Mouse (Mus musculus): Measurements from ENCODE around the gene Akirin1.

The Akirin1 gene

DNA sequence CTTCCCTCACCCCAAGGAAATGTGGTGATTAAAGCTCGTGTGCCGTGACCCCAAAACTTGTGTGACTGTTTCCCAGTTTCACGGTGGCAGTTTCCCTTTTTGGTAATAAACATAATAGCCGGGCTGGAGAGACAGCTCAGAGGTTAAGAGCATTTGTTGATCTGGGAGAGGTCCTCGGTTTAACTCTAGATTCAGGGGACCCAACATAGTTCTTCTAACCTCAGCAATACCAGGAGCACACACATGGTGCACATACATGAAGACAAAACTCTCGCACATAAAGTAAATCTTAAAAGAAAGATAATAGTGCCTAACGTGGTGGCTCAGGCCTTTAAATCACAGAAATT, 31.7 kb downstream of the Akirin1 start:
- no peak for DNase-seq (ENCODE audit: low read depth, low spot score)

DNA sequence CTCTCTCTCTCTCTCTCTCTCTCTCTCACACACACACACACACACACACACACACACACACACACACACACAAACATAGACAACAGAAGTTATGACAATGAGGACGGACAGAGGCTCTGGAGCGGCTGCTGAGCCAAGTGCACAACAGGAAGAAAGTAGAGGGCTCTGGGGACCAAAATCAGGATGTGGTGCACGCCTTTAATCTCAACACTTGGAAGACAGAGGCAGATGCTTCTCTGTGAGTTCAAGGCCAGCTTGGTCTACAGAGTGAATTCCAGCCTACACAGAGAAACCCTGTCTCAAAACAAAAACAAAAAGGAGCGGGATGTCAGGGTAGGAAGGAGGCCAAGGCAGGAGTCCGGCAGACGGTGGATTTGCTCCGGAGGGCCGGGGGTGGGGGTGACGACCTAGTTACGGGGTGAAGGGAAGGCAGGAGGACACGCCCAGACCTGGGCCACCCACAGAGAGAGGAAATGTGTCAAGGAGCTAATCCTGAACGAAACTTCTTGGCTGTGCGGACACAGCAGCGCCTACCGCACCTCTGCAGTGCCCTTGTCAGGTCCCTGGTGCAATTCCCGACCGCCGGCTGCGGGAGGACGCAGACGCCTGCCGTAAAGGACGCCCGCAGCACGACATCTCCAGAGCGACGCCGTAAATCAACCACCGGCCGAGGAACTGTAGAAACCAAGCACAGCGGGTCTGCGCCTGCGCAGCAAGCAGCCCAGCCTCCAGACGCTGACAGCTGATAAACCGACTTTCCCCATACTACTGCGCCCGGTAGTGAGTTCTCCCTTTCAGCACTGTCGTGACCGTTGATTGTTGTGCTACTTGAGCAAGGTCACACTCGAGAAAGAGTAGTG, 32.3 kb downstream of the Akirin1 start, which contains the start of gene Ndufs5:
TSS of gene Ndufs5 (minus strand) at position 629 of the 860 bp plus-strand sequence.
- peak; percentile 97 for DNase-seq (ENCODE audit: low read depth, low spot score)

DNA sequence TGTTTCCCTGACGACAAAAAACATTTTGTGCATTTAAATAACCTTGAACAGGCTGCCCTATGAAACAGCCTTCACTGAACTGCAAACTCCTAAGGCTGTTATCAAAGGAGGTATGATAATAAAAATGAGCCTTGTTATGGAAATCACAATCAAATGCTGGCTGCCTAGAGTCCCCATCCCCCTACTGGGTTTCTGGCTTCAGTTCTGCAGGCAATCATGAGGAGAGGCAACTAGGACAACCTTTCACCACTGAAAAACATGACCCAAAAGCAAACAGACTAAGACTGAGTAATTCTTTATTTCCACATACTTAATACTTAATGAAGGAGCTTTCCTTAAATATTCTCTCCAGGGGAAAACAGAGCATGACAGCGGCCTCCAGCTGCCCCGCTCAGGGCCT, 37.7 kb downstream of the Akirin1 start:
- no peak for DNase-seq (ENCODE audit: low read depth, low spot score)

DNA sequence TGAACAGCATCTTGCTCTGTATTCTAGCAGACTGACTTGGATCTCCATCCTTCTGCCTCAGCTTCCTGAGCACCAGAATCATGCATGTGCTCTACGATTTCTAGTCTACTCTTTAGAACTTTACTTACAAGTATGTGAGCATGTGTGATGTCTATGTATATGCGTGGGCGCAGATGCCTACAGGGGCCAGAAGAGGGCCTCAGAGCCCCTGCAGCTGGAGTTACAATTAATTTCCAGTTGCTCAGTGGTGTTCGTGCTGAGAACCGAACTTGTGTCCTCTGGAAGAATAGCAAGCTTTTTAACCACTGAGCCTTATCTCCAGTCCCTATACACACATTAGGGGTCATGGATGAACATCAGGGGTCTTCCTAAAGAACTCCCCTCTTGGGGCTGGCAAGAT, 42.8 kb downstream of the Akirin1 start:
- no peak for DNase-seq (ENCODE audit: low read depth, low spot score)

DNA sequence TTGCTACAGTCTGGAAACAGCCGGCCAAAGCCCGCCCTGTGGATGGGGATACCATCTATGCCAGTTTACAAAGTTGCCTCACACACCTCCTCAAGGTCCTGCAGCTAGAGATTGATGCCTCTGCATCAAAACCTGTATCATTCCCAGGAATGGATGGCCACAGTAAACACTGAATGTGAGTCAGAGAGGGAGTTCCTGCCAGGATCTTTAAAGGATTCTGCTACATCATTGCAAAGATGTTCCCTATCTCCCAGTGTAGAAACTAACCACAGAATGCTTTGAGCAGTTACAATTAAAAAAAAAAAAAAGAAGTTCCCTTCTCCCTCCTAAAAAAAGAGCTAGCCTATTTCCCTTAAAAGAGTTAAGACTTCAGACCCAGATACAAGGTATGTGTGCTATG, 44.8 kb downstream of the Akirin1 start:
- DNase-seq (ENCODE audit: low read depth, low spot score): peak; percentile 62

DNA sequence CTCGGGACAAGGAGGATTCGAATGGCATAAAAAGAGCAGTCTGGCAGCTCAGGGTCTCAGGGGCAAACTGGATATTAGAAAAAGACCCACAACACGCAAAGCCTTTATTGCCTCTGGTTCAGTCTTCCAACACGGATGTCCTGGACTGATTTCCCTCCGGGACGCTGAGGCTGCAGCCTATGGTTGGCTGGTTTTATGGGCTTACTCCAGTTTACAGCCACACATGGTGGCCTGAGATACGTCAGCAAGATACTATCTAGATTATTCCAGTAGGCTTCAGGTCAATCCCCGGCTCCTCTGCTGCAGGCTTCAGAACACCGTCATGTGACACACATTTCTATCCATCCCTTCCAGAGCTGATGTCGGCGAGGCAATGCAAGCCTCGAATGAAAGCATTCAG, 56.8 kb downstream of the Akirin1 start:
- no peak for DNase-seq (ENCODE audit: low read depth, low spot score)

DNA sequence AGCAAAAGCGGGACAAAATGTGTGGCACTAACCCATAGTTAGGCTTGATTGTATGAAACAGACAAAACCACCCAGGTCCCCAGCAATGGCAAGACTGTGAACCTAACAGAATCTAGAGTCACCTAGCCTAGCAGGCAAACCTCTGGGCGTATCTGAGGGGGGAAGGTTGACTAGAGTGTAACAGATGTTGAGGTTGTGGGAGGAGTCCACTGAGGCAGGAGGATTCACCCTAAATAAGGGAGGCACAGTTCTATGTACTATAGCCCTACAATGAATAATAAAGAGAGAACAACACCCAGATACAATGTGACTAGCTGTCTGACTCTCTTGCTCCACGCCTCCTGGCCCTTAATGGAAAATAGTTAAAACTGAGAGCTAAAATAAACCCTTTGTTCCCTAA, 58.1 kb downstream of the Akirin1 start:
- no peak for DNase-seq (ENCODE audit: low read depth, low spot score)

DNA sequence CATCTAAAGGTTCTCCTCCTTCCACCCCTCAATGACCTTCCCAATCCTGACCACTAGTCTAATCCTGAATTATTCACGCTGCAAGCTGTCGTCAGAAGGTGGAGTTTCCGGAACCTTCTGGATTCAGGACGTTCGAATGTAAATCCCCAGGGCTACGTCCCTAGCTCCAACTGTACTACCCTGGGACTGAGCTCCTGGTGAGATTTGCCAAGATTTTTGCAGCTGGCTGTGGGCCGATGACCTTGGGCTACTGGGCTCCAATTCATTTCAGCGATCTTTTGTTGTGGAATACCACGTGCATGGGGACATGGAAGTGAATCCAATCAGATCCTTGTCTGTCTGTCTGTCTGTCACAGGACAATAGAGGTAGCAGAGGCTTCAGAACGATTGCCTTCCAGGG, 59.8 kb downstream of the Akirin1 start:
- no peak for DNase-seq (ENCODE audit: low read depth, low spot score)

DNA sequence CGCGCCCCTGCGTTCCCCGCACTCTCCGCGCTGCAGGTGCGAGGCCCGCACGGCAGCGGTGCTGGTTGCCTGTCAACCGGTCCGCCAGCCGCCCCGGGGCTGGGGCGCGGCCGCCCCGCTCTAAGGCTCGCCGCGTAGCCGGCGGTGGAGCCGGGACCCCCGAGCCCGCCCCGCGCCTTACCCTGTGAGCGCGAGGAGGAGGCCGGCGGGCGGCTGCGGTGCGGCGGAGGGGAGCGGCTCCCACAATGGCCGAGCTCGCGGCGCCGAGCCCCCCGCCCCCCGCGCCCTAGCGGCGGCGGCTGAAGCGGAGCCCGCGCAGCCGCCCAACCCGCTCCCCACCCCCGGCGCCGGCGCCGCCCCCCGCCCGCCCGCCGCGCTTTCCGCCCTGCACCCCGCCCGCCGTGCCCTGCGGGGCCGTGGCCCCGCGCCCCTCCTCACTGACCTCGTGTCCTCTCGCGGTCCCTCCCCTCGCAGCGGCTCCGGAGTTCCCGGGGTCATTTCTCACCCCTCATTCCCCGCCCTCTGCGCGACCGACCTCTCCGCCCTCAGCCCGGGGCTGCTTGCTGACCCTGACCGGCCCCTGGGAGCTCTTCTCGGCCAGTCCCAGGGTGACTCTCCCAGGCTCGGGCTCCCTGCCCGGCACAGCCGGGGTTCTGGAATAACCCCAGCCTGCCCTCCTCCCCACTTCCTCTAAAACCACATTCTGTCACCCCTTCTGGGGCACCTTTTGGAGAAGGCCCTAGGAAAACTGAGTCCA, 62.9 kb downstream of the Akirin1 start:
- no peak for DNase-seq (ENCODE audit: low read depth, low spot score)

DNA sequence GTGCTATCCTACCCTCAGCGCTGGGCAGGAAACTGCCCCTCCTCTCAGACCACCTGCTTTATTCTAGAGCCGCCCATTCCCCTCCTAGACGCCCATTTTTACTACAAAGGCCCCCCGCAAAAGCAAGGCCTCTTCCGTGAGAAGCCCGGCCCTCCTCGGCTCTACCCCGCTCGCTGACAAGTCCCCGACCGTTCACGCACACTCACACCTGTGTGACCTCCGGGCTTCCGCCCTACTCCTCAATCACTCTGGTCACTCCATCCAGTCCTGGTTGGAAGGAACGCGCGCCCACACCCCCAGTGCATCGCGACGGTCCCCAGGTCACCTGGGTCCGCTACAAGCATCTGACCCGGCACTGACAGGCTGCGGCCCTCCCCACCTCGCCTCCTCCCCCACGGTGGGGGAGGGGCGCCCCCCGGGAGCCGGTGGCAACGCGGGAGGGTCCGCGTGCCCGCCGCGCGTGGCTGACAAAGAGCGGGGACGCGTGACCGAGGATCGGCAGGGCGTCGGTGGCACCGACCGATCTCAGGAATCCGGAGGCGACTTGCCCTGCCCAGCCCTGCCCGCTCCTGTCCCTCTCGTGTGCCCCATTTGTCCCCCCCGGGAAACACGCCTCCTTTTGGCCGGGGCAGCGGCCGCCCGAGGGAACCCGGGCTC, 63.6 kb downstream of the Akirin1 start:
- no peak for DNase-seq (ENCODE audit: low read depth, low spot score)

DNA sequence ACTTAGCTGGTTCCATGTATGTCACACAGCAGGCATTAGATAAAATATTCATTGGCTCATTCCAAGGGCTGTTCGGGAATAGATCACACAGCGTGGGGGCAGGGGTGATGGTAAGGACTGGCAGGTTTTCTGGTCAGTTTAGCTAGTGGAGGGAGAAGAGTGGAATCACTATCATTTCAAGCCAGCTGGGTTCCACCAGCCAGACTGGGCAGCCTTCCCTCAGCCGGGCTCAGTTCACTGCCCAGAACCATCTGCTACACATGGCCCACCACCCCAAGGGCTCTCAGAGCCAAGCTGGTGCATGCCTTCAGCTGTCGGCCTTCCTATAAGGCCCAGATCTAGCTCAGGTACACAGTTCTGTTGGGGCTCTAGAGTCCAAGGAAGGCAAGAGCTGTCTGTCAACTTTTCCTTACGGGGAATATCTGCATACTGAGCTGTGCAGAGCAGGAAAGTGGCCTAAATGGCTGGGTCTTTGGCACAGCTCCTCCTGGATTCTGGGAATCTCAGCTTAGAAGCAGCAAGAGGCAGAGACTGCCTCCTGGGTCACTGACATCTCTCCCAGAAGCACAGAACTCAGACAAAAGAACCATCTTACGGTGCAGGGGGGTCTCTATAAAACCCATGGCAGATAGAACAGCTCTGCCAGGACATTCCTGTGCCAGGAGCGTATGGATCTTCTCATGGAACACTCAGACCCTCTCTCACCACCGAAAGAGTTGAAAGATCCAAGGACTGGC, 64.5 kb downstream of the Akirin1 start:
- no peak for DNase-seq (ENCODE audit: low read depth, low spot score)

DNA sequence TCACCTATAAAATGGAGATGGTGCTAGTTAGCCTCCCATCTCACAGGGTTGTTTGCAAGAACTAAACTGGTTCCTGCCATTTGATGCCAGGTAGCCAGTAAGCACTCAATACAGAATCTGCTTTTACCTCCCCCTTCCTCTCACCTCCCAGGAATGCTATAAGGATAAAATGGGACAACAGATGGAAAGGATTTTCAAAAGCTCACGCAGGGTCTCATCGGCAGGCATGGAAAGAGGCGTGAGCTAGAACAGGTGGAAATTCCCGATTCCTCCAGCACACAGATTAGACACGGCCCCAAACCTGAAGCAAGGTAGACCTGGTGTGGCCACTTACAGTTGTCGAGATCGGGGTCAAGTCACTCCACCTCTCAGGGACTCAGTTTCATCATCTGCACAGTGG, 65.1 kb downstream of the Akirin1 start:
- DNase-seq (ENCODE audit: low read depth, low spot score): no peak

Data from 3T3-L1 (cell line).